Mouse (Mus musculus) heart, adult 9 months (tissue): Measurements from ENCODE around the gene Plod1.

Experiments used
- DNase-seq, 2 experiments: peaks; one replicate each; pipeline ENCODE4 v3.0.0; 2022; ENCODE audit warnings: low spot score in 2 of 2

Gene Plod1

GRCm38 (mm10) chr4:147936331-147936954, at the start of gene Plod1:
TSS of gene Plod1 (minus strand) at chr4:147936767.
- peak; percentile 92 for DNase-seq

- DNase-seq = peak; percentile 29 to 51
Observed at GRCm38 (mm10) chr4:147985205-147986132, 48.9 kb upstream of the Plod1 start, which contains the start of gene Nppb. TSS of gene Nppb (plus strand) at chr4:147985788.

GRCm38 (mm10) chr4:147979441-147979860, 42.9 kb upstream of the Plod1 start:
- no peak for DNase-seq

- no peak for DNase-seq
Observed at GRCm38 (mm10) chr4:147978391-147978790, 41.8 kb upstream of the Plod1 start.

GRCm38 (mm10) chr4:147977726-147978125, 41.2 kb upstream of the Plod1 start:
- DNase-seq = no peak

- no peak for DNase-seq
Observed at GRCm38 (mm10) chr4:147976237-147976636, 39.7 kb upstream of the Plod1 start.

GRCm38 (mm10) chr4:147969337-147969736, 32.8 kb upstream of the Plod1 start:
- no peak for DNase-seq

- no peak for DNase-seq
Observed at GRCm38 (mm10) chr4:147968816-147969215, 32.2 kb upstream of the Plod1 start.

GRCm38 (mm10) chr4:147965712-147966111, 29.1 kb upstream of the Plod1 start:
- no peak for DNase-seq

GRCm38 (mm10) chr4:147963623-147964022, 27.1 kb upstream of the Plod1 start:
- peak; percentile 75 for DNase-seq

- peak; percentile 47 to 53 for DNase-seq
Observed at GRCm38 (mm10) chr4:147962781-147963180, 26.2 kb upstream of the Plod1 start.

GRCm38 (mm10) chr4:147959881-147960831, 23.6 kb upstream of the Plod1 start:
- peak; percentile 44 to 57 for DNase-seq

GRCm38 (mm10) chr4:147957141-147957540, 20.6 kb upstream of the Plod1 start:
- no peak for DNase-seq

GRCm38 (mm10) chr4:147953590-147953989, 17.0 kb upstream of the Plod1 start:
- DNase-seq = no peak

- no peak for DNase-seq
Observed at GRCm38 (mm10) chr4:147947511-147947910, 10.9 kb upstream of the Plod1 start.

GRCm38 (mm10) chr4:147943005-147943404, 6.4 kb upstream of the Plod1 start:
- no peak for DNase-seq

GRCm38 (mm10) chr4:147941045-147942020, 4.8 kb upstream of the Plod1 start:
- no peak for DNase-seq

- DNase-seq = peak; percentile 81 to 87
Observed at GRCm38 (mm10) chr4:147940576-147941044, 4.0 kb upstream of the Plod1 start, which contains the start of gene 2510039O18Rik. TSS of gene 2510039O18Rik (plus strand) at chr4:147940895.

- peak in 1 of 2 experiments; percentile 38 for DNase-seq
Observed at GRCm38 (mm10) chr4:147940111-147940510, 3.5 kb upstream of the Plod1 start.
